Mouse (Mus musculus) adrenal gland, postnatal 10 days (tissue): ENCODE results near the gene Dnajb12. TPM values are rescaled to one million over a fixed set of nuclear protein-coding genes. Genes with fewer than 3 reads are reported as not detected.

Experiments used
- DNase-seq: peaks from one replicate; pipeline ENCODE4 v3.0.0; 2021; ENCODE audit warnings: mixed read lengths
- total RNA-seq, 2 experiments: library from RNA; stranded (reverse); gene quantifications; 2 replicates each; pipeline ENCODE4 v1.2.3; 2021

Dnajb12 gene
- total RNA-seq, 2 experiments from 2014 or later = 45.4 to 52.7 TPM

GRCm38 (mm10) chr10:59919494-59920181 is 40.3 kb downstream of the Dnajb12 start:
- DNase-seq = peak; percentile 62

GRCm38 (mm10) chr10:59920485-59920809 is 41.1 kb downstream of the Dnajb12 start:
- DNase-seq = no peak

- peak; percentile 85 for DNase-seq
Observed at GRCm38 (mm10) chr10:59920810-59921681, 41.7 kb downstream of the Dnajb12 start.

GRCm38 (mm10) chr10:59923493-59923892 is 44.1 kb downstream of the Dnajb12 start:
- no peak for DNase-seq

GRCm38 (mm10) chr10:59924305-59924704 is 44.9 kb downstream of the Dnajb12 start:
- peak; percentile 71 for DNase-seq

- peak; percentile 58 for DNase-seq
Observed at GRCm38 (mm10) chr10:59929205-59929604, 49.8 kb downstream of the Dnajb12 start.

- no peak for DNase-seq
Observed at GRCm38 (mm10) chr10:59930996-59931395, 51.6 kb downstream of the Dnajb12 start.

- DNase-seq = peak; percentile 81
Observed at GRCm38 (mm10) chr10:59932521-59932920, 53.2 kb downstream of the Dnajb12 start.

GRCm38 (mm10) chr10:59934039-59934438 is 54.7 kb downstream of the Dnajb12 start:
- DNase-seq = peak; percentile 35

GRCm38 (mm10) chr10:59936058-59936856 is 56.9 kb downstream of the Dnajb12 start:
- no peak for DNase-seq

GRCm38 (mm10) chr10:59938662-59939061 is 59.3 kb downstream of the Dnajb12 start:
- DNase-seq = no peak

GRCm38 (mm10) chr10:59939081-59939480 is 59.7 kb downstream of the Dnajb12 start:
- DNase-seq = no peak

- no peak for DNase-seq
Observed at GRCm38 (mm10) chr10:59942281-59942846, 63.0 kb downstream of the Dnajb12 start.

- DNase-seq = peak; percentile 54
Observed at GRCm38 (mm10) chr10:59942847-59943420, 63.6 kb downstream of the Dnajb12 start.

GRCm38 (mm10) chr10:59943421-59943989 is 64.1 kb downstream of the Dnajb12 start:
- peak; percentile 94 for DNase-seq

GRCm38 (mm10) chr10:59945416-59945815 is 66.1 kb downstream of the Dnajb12 start:
- DNase-seq = no peak

GRCm38 (mm10) chr10:59946362-59946761 is 67.0 kb downstream of the Dnajb12 start:
- DNase-seq = no peak

- no peak for DNase-seq
Observed at GRCm38 (mm10) chr10:59947296-59948073, 68.1 kb downstream of the Dnajb12 start.

- DNase-seq = peak; percentile 71
Observed at GRCm38 (mm10) chr10:59948363-59949254, 69.3 kb downstream of the Dnajb12 start.
